Mouse (Mus musculus): Measurements from ENCODE around the gene Apod. TPM values are rescaled to one million over a fixed set of nuclear protein-coding genes. Genes with fewer than 3 reads are reported as not detected.

Apod gene
- total and polyA plus RNA-seq, 2 experiments from 2014 or later = 79.0 to 226 TPM

- H3K4me1 ChIP-seq (ENCODE audit: insufficient read depth, low read length) = no peaks in the 10 kb centered on the region
- 35% methylated on average over 17 of the region's 17 CpGs for WGBS
- no peak overlapping the region for H3K4me2 ChIP-seq (ENCODE audit: low read depth, low read length, poor library complexity, severe bottlenecking)
- peak; percentile 94 for TF ChIP-seq CTCF (IDR thresholded peaks at IDR 0.05)
- DNase-seq (ENCODE audit: low spot score) (peak; percentile 83), ATAC-seq (ENCODE audit: low FRiP score) (peak; percentile 70)
- H3K9me3 ChIP-seq (ENCODE audit: low read length) = no peaks in the 10 kb centered on the region
- no peak overlapping the region for H3K9ac ChIP-seq (replicated peaks; ENCODE audit: low read length, poor library complexity, severe bottlenecking)
- H3K36me3 ChIP-seq (ENCODE audit: insufficient read depth, low read length) = no peaks in the 10 kb centered on the region
- 0 out of 2 replicates have a peak, but pooled peaks cover 7% of the 10 kb centered on the region for H3K27me3 ChIP-seq (ENCODE audit: insufficient read depth, low read length)
- no peak overlapping the region for H3K27ac ChIP-seq (ENCODE audit: low read depth, low read length)
- H3K4me3 ChIP-seq (ENCODE audit: low read depth, low read length) = no peak overlapping the region
These were observed 40.0 kb upstream of the Apod start for GRCm38 (mm10) chr16:31354341-31355329.

- no peaks in the 10 kb centered on the region for H3K9me3 ChIP-seq (ENCODE audit: low read length)
- no peaks in the 10 kb centered on the region for H3K4me1 ChIP-seq (ENCODE audit: insufficient read depth, low read length)
- ATAC-seq (ENCODE audit: low FRiP score) (no peak; the same call in 1 of the 2 replicates), DNase-seq (ENCODE audit: low spot score) (peak; percentile 49)
- no peak overlapping the region for H3K4me2 ChIP-seq (ENCODE audit: low read depth, low read length, poor library complexity, severe bottlenecking)
- no peak overlapping the region for H3K27ac ChIP-seq (ENCODE audit: low read depth, low read length)
- H3K36me3 ChIP-seq (ENCODE audit: insufficient read depth, low read length) = no peaks in the 10 kb centered on the region
- H3K9ac ChIP-seq (replicated peaks; ENCODE audit: low read length, poor library complexity, severe bottlenecking) = no peak overlapping the region
- TF ChIP-seq CTCF (IDR thresholded peaks at IDR 0.05) = peak; percentile 73
- no peak overlapping the region for H3K4me3 ChIP-seq (ENCODE audit: low read depth, low read length)
- WGBS = 70% methylated on average over 4 of the region's 4 CpGs
- 0 out of 2 replicates have a peak, but pooled peaks cover 4% of the 10 kb centered on the region for H3K27me3 ChIP-seq (ENCODE audit: insufficient read depth, low read length)
These were observed 38.4 kb upstream of the Apod start for GRCm38 (mm10) chr16:31352996-31353395.

- H3K4me2 ChIP-seq (ENCODE audit: low read depth, low read length, poor library complexity, severe bottlenecking) = peak overlapping the region; percentile 39
- ATAC-seq (ENCODE audit: low FRiP score) = no peak
- H3K36me3 ChIP-seq (ENCODE audit: insufficient read depth, low read length) = no peaks in the 10 kb centered on the region
- H3K27ac ChIP-seq (ENCODE audit: low read depth, low read length) = no peak overlapping the region
- H3K27me3 ChIP-seq (ENCODE audit: insufficient read depth, low read length) = no peaks in the 10 kb centered on the region
- no peak overlapping the region for H3K9ac ChIP-seq (replicated peaks; ENCODE audit: low read length, poor library complexity, severe bottlenecking)
- no peaks in the 10 kb centered on the region for H3K4me1 ChIP-seq (ENCODE audit: insufficient read depth, low read length)
- TF ChIP-seq CTCF (IDR thresholded peaks at IDR 0.05) = peak; percentile 87
- WGBS = 10% methylated on average over 14 of the region's 14 CpGs
- peak; percentile 71 for DNase-seq (ENCODE audit: low spot score)
- no peaks in the 10 kb centered on the region for H3K9me3 ChIP-seq (ENCODE audit: low read length)
- peak overlapping the region; percentile 10; the same call in 1 of the 2 replicates for H3K4me3 ChIP-seq (ENCODE audit: low read depth, low read length)
These were observed 33.0 kb upstream of the Apod start for GRCm38 (mm10) chr16:31347581-31347980.

- Histone ChIP-seq H3K36me3 (ENCODE audit: insufficient read depth, low read length) (no peaks in the 10 kb centered on the region), H3K4me2 (ENCODE audit: low read depth, low read length, poor library complexity, severe bottlenecking) (no peak overlapping the region), H3K9me3 (ENCODE audit: low read length) (no peaks in the 10 kb centered on the region), H3K27me3 (ENCODE audit: insufficient read depth, low read length) (no peaks in the 10 kb centered on the region), H3K9ac (replicated peaks; ENCODE audit: low read length, poor library complexity, severe bottlenecking) (no peak overlapping the region), H3K4me3 (ENCODE audit: low read depth, low read length) (no peak overlapping the region), H3K4me1 (ENCODE audit: insufficient read depth, low read length) (no peaks in the 10 kb centered on the region), H3K27ac (ENCODE audit: low read depth, low read length) (no peak overlapping the region)
- DNase-seq (ENCODE audit: low spot score) (no peak), ATAC-seq (ENCODE audit: low FRiP score) (no peak)
- TF ChIP-seq CTCF (IDR thresholded peaks at IDR 0.05) = no peak
- WGBS = 26% methylated on average over 2 of the region's 2 CpGs
These were observed 28.4 kb upstream of the Apod start for GRCm38 (mm10) chr16:31342966-31343365.

GRCm38 (mm10) chr16:31342556-31342955, 27.9 kb upstream of the Apod start:
- 19% methylated on average over 5 of the region's 5 CpGs for WGBS
- no peaks in the 10 kb centered on the region for H3K9me3 ChIP-seq (ENCODE audit: low read length)
- H3K9ac ChIP-seq (replicated peaks; ENCODE audit: low read length, poor library complexity, severe bottlenecking) = no peak overlapping the region
- H3K4me1 ChIP-seq (ENCODE audit: insufficient read depth, low read length) = no peaks in the 10 kb centered on the region
- no peak for ATAC-seq (ENCODE audit: low FRiP score)
- no peak overlapping the region for H3K4me2 ChIP-seq (ENCODE audit: low read depth, low read length, poor library complexity, severe bottlenecking)
- H3K36me3 ChIP-seq (ENCODE audit: insufficient read depth, low read length) = no peaks in the 10 kb centered on the region
- H3K4me3 ChIP-seq (ENCODE audit: low read depth, low read length) = no peak overlapping the region
- DNase-seq (ENCODE audit: low spot score) = peak; percentile 22
- no peak overlapping the region for H3K27ac ChIP-seq (ENCODE audit: low read depth, low read length)
- no peaks in the 10 kb centered on the region for H3K27me3 ChIP-seq (ENCODE audit: insufficient read depth, low read length)
- no peak for TF ChIP-seq CTCF (IDR thresholded peaks at IDR 0.05)

GRCm38 (mm10) chr16:31339332-31339731, 24.7 kb upstream of the Apod start:
- no peaks in the 10 kb centered on the region for H3K4me1 ChIP-seq (ENCODE audit: insufficient read depth, low read length)
- no peaks in the 10 kb centered on the region for H3K9me3 ChIP-seq (ENCODE audit: low read length)
- H3K9ac ChIP-seq (replicated peaks; ENCODE audit: low read length, poor library complexity, severe bottlenecking) = no peak overlapping the region
- H3K27ac ChIP-seq (ENCODE audit: low read depth, low read length) = no peak overlapping the region
- no peaks in the 10 kb centered on the region; the same call in 1 of the 2 replicates for H3K27me3 ChIP-seq (ENCODE audit: insufficient read depth, low read length)
- H3K36me3 ChIP-seq (ENCODE audit: insufficient read depth, low read length) = no peaks in the 10 kb centered on the region
- H3K4me3 ChIP-seq (ENCODE audit: low read depth, low read length) = no peak overlapping the region
- WGBS = 52% methylated on average over 5 of the region's 5 CpGs
- no peak for TF ChIP-seq CTCF (IDR thresholded peaks at IDR 0.05)
- DNase-seq (ENCODE audit: low spot score) = no peak
- no peak for ATAC-seq (ENCODE audit: low FRiP score)
- no peak overlapping the region for H3K4me2 ChIP-seq (ENCODE audit: low read depth, low read length, poor library complexity, severe bottlenecking)

All from midbrain, postnatal 0 days (tissue).